Mouse (Mus musculus) neural tube, embryonic 11.5 days (tissue): ENCODE measurements around the gene Dennd6b. TPM values are rescaled to one million over a fixed set of nuclear protein-coding genes. Genes with fewer than 3 reads are reported as not detected.

Experiments used
- ATAC-seq: fragments of 200-750 bp; cut with Nextera tagmentation; 2 replicates; pipeline ENCODE4 v1.8.0; 2017; ENCODE audit warnings: moderate number of reproducible peaks, mild to moderate bottlenecking, moderate TSS enrichment, moderate library complexity; ENCODE audit not compliant: insufficient read depth, low FRiP score, low TSS enrichment
- DNase-seq: peaks from one replicate; pipeline ENCODE4 v3.0.0-alpha.2; 2015; ENCODE audit warnings: low spot score
- H3K27ac ChIP-seq: fragments of 300-500 bp; sonication (generic); 2 replicates; pipeline ENCODE4 v1.5.1; 2014; ENCODE audit warnings: low read depth, mild to moderate bottlenecking, low read length
- H3K27me3 ChIP-seq: fragments of 300-500 bp; sonication (generic); 2 replicates; pipeline ENCODE4 v1.6.1; 2014; ENCODE audit warnings: mild to moderate bottlenecking, low read length, mixed read lengths; ENCODE audit not compliant: control insufficient read depth, insufficient read depth
- H3K36me3 ChIP-seq: fragments of 300-500 bp; sonication (generic); 2 replicates; pipeline ENCODE4 v1.6.1; 2014; ENCODE audit warnings: mild to moderate bottlenecking, low read length, moderate library complexity, mixed read lengths; ENCODE audit not compliant: control insufficient read depth, insufficient read depth
- H3K4me1 ChIP-seq: fragments of 300-500 bp; sonication (generic); 2 replicates; pipeline ENCODE4 v1.6.1; 2014; ENCODE audit warnings: low read length, mixed read lengths; ENCODE audit not compliant: control insufficient read depth, insufficient read depth
- H3K4me2 ChIP-seq: fragments of 300-500 bp; sonication (generic); 2 replicates; pipeline ENCODE4 v1.6.1; 2014; ENCODE audit warnings: low read depth, mild to moderate bottlenecking, moderate library complexity
- H3K4me3 ChIP-seq: fragments of 300-500 bp; sonication (generic); 2 replicates; pipeline ENCODE4 v1.5.1; 2014; ENCODE audit warnings: low read depth, low read length
- H3K9ac ChIP-seq: fragments of 300-500 bp; sonication (generic); 2 replicates; pipeline ENCODE4 v1.6.1; 2014; ENCODE audit warnings: mild to moderate bottlenecking, low read length
- H3K9me3 ChIP-seq: fragments of 300-500 bp; sonication (generic); 2 replicates; pipeline ENCODE4 v1.6.1; 2016; ENCODE audit warnings: low read length; ENCODE audit not compliant: control insufficient read depth
- WGBS: fragments of 180-500 bp; shearing (Covaris S2); extraction: QIAGEN DNeasy Blood & Tissue Kit; methylation state at CpG from one replicate; pipeline ENCODE4 v1.1.7; 2014; 5-methylcytosine and 5-hydroxymethylcytosine counted together
- polyA plus RNA-seq: library from polyadenylated mRNA; unstranded; fragments of >200 nt; fragmentation: Nextera tagmentation; extraction: Ambion mirVana; gene quantifications from 2 replicates; pipeline ENCODE4 v1.2.1, GENCODE M21; 2014

The Dennd6b gene
- polyA plus RNA-seq, 1 experiment from 2014 or later = 33.6 TPM

DNA sequence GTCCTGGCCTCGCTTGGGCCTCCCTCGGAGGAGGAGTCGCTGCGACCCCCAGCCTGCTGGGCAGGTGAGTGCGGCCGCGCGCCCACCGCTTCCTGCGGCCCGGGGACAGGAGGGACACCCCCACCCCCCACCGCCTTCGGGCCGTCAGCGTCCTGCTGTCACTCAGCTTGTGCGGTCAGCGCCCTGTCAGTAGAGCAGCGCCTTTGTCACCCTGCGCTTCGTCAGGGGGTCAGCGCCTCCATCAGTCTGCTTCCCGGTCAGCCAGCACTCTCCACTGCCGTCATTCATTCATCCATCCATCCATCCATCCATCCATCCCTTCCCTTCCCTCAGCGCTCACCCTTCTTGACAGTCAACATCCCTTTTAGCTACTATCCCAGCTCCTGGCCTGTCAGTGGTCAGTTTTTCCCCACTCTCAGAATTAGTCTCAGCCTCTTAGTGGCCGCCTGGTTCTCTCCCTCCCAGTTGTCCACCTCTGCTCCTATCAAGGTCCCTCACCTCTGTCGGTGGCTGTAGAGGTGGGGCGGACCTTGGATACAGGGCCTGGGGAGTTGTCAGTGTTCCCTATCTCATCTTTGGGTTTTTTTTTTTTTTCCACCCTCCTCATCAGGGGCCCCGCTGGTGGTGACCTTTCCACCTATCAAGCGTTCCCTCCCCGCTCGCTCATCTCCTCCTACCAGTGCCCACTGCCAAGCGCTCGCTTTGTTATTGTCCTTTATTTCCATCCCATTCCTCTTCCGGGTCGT lies 15.6 kb upstream of the Dennd6b start:
- H3K9ac ChIP-seq = peak overlapping the region; percentile 98
- ATAC-seq (peak; percentile 58; the same call in 1 of the 2 replicates), DNase-seq (peak; percentile 20)
- H3K4me2 ChIP-seq = peak overlapping the region; percentile 81
- H3K27me3 ChIP-seq = no peaks in the 10 kb centered on the region
- H3K36me3 ChIP-seq = peaks cover 6% of the 10 kb centered on the region
- H3K4me3 ChIP-seq = peak overlapping the region; percentile 95
- no peaks in the 10 kb centered on the region for H3K9me3 ChIP-seq
- peaks cover 6% of the 10 kb centered on the region; the same call in 1 of the 2 replicates for H3K4me1 ChIP-seq
- WGBS = 1% methylated on average over 33 of the region's 35 CpGs
- peak overlapping the region; percentile 94 for H3K27ac ChIP-seq

DNA sequence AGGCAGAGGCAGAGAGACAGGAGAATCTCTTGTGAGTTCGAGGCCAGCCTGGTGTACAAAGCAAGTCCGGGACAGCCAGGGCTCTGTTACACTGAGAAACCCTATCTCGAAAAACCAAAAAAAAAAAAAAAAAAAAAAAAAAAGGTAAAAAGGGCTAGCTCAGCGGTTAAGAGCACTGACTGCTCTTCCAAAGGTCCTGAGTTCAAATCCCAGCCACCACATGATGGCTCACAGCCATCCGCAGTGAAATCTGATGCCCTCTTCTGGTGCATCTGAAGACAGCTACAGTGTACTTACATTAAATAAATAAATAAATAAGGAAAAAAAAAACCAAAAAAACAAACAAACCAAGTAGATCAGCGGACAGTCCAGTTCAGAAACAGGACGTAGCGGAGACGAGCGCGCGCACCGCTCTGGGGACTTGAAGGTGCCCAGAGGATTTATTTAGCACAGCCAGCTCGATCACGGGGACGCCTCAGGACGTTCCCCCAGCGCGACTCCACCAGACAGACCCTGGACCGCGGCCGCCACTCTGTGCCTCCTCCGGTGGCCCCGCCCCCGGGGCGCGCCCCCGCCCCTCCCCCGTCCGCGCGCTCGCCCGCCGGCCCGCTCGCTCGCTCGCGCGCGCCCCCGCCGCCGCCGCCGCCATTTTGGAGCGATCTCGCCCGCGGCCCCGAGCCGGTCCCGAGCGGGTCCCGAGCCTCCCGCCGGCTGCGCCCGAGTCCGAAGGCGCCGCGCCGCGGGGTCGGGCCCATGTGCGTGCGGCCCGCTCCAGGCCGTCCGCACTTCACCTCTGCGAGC lies 14.8 kb upstream of the Dennd6b start, which contains the start of gene Ppp6r2:
Gene Ppp6r2, plus strand, starts transcription at position 639 of the 801 bp plus-strand sequence.
- WGBS = 5% methylated on average over 35 of the region's 73 CpGs
- ATAC-seq = peak; percentile 87
- peaks cover 2% of the 10 kb centered on the region; the same call in 1 of the 2 replicates for H3K36me3 ChIP-seq

DNA sequence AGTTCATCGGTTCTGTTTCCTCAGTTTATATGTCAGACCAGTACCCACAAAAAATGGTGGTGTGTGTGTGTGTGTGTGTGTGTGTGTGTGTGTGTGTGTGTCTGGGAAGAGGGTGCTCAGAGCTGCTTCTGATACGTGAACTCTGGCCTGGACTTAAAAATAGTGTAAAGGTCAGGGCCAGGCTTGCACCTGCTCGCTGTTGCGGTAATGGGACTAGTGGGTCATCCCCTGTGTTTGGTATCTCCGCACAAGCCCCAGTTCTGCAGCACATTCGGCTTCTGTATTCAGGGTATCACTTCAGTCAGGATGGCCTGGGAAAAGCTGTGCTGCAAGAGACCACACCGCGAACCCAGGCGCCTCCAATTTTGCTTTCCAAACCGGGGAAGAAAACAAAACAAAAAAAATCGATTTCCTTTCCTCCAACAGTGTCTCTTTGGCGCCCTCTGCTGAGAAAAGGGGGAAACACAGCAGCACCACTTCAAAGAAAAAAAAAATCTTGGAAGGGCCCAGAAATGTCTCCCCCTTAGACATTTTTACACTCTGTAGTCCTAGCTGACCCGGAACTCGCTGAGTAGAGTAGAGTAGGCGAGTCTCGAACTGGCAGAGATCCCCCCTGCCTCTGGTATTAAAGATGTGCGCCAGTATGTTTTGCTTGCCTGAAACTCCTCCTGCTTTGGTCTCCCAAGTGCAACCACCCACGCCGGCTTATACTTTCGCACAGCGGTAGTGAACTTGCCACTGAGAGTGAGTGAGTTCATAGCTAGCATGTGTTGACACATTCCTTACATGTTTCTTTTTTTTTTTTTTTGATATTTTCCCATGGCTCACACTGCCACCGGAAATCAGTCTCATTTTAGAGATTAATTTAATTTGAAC lies 13.8 kb upstream of the Dennd6b start:
- WGBS = 25% methylated on average over 22 of the region's 22 CpGs
- Histone ChIP-seq H3K27me3 (no peaks in the 10 kb centered on the region), H3K4me2 (peak overlapping the region; percentile 47), H3K4me3 (peak overlapping the region; percentile 22; the same call in 1 of the 2 replicates), H3K9me3 (no peaks in the 10 kb centered on the region), H3K27ac (no peak overlapping the region), H3K9ac (peak overlapping the region; percentile 48; the same call in 1 of the 2 replicates), H3K4me1 (peaks cover 6% of the 10 kb centered on the region; the same call in 1 of the 2 replicates), H3K36me3 (no peaks in the 10 kb centered on the region)
- DNase-seq (peak; percentile 88), ATAC-seq (no peak)

More for the DNA sequence above, 14.8 kb upstream of the Dennd6b start, which contains the start of gene Ppp6r2:
- peak; percentile 86 for DNase-seq
- peak within 1 kb of the TSS; percentile 94 for H3K27ac ChIP-seq
- H3K27me3 ChIP-seq = no peaks in the 10 kb centered on the region
- peaks cover 6% of the 10 kb centered on the region; the same call in 1 of the 2 replicates for H3K4me1 ChIP-seq
- peak within 1 kb of the TSS; percentile 95 for H3K4me3 ChIP-seq
- H3K9me3 ChIP-seq = no peaks in the 10 kb centered on the region
- peak within 1 kb of the TSS; percentile 81 for H3K4me2 ChIP-seq
- peak within 1 kb of the TSS; percentile 98 for H3K9ac ChIP-seq

DNA sequence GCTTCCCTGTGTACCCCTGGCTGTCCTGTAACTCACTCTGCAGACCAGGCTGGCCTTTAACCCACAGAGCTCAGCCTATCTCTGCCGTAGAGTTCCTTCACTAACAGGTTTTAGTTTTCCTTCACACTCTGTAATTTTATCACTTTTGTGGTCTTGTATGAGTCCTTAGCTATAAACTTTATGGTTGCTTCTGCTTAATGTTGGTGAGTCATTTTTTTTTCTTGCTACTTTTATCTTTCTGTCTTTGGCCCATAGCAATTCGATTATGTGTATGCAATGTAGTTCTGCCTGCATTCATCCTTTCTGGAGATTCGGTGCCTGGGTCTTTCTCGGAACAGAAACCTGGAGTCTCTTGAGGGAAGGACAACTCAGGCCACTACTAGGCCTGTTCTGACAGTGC lies 11.2 kb upstream of the Dennd6b start:
- H3K36me3 ChIP-seq = no peaks in the 10 kb centered on the region
- DNase-seq (no peak), ATAC-seq (no peak)
- H3K9me3 ChIP-seq = no peaks in the 10 kb centered on the region
- no peak overlapping the region for H3K4me3 ChIP-seq
- no peak overlapping the region for H3K9ac ChIP-seq
- H3K27ac ChIP-seq = no peak overlapping the region
- 94% methylated on average over 4 of the region's 4 CpGs for WGBS
- no peak overlapping the region for H3K4me2 ChIP-seq
- H3K27me3 ChIP-seq = no peaks in the 10 kb centered on the region
- H3K4me1 ChIP-seq = peaks cover under 1% of the 10 kb centered on the region; the same call in 1 of the 2 replicates

DNA sequence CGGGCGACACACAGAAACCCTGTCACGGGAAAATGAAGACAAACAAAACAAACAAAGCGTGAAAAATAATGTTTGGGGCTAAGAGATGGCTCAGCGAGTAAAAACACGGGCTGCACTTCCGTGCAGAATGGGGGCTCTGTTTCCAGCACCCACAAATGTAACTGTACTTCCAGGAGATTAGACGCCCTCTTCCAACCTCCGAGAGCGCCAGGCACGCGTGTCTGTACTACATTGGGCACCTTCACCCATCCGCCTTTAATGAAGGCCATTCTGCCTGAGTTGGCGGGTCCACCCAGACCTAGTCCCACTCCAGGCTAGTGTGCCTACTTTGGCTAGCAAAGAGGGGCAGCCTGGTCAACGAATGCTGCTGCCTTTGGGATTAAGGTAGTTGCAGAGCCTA lies 760 bp upstream of the Dennd6b start:
- H3K27me3 ChIP-seq = no peaks in the 10 kb centered on the region
- peak overlapping the region; percentile 86 for H3K4me3 ChIP-seq
- H3K27ac ChIP-seq = no peak overlapping the region
- no peak for ATAC-seq
- 73% methylated on average over 15 of the region's 15 CpGs for WGBS
- peaks cover 6% of the 10 kb centered on the region for H3K4me1 ChIP-seq
- H3K4me2 ChIP-seq = peak overlapping the region; percentile 51
- no peaks in the 10 kb centered on the region for H3K9me3 ChIP-seq
- no peak for DNase-seq
- no peaks in the 10 kb centered on the region for H3K36me3 ChIP-seq
- H3K9ac ChIP-seq = peak overlapping the region; percentile 94

DNA sequence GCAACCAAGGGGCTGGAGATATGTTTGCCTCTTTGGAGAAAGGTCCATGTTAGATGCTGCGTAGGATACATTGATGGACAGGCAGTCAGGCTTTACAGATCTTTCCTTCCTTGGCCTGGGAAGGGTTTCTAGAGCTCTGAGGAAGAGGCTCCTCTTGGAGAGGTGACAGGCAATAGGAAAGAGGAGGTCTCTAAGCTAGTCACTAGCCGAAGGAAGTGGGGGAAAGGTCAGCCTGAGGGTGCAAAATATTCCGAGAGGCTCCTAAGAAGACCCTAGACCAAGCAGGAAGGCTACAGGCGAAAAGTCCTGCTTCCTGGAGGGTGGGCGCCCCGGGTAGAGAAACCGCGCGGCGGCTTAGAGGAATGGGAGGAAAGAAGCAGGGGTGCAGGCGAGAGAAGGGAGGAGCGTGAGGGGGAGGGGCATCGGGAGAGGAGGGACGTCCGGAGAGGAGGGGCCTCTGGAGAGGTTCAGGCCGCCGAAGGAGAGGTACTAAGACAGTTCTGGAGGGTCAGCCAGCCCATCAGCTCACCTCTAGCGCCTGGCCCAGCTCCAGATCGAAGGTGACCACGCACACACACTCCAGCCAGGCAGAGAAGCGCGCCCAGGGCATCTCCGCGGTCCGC lies 495 bp downstream of the Dennd6b start:
- Histone ChIP-seq H3K36me3 (no peaks in the 10 kb centered on the region), H3K9me3 (no peaks in the 10 kb centered on the region), H3K4me2 (peak overlapping the region; percentile 51), H3K27ac (peak overlapping the region; percentile 94), H3K4me3 (peak overlapping the region; percentile 86), H3K9ac (peak overlapping the region; percentile 94), H3K27me3 (no peaks in the 10 kb centered on the region), H3K4me1 (peaks cover 6% of the 10 kb centered on the region)
- ATAC-seq (peak; percentile 89), DNase-seq (peak; percentile 87)
- WGBS = under 1% methylated on average over 25 of the region's 25 CpGs

DNA sequence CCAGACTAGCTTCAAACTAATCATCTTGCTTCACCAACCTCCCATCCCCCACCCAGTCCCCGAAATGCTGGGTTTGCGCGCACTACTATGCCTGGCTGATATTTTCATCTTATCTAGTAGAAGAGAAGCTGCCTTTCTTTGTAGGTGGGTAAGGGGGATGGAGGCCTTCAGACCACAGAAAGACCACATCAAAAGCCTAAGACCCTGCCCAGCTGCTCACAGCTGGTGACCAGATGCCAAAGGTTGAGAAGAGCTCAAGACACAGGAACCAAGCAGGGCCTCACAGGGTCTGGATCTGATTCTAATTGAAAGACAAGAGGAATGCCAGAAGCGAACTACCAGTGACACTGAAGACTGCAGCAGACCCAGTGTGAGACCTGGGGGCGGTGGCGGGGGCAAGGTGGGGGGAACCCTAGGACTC lies 1.0 kb downstream of the Dennd6b start:
- WGBS = 27% methylated on average over 6 of the region's 6 CpGs
- Histone ChIP-seq H3K36me3 (no peaks in the 10 kb centered on the region), H3K9me3 (no peaks in the 10 kb centered on the region), H3K4me2 (peak overlapping the region; percentile 51), H3K27ac (peak overlapping the region; percentile 94), H3K9ac (peak overlapping the region; percentile 94), H3K4me1 (peaks cover 6% of the 10 kb centered on the region), H3K4me3 (peak overlapping the region; percentile 86), H3K27me3 (no peaks in the 10 kb centered on the region)
- no peak for ATAC-seq
- peak; percentile 41 for DNase-seq

DNA sequence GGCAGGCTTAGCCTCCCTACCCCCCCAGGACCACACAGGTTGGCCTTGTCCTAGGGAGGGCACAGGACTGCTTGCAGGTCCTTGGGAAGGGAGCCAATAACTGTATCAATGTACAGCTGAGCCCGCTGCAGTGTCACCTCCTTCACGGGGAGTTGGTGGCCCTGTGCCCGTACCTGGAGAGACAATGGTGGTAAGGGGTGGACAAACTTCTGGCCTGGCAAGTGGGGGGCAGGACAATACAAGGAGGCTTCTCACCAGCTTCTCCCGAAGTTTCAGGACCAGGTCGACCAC lies 11.4 kb downstream of the Dennd6b start:
- Histone ChIP-seq H3K9me3 (no peaks in the 10 kb centered on the region), H3K9ac (no peak overlapping the region), H3K4me1 (peaks cover 8% of the 10 kb centered on the region), H3K4me3 (no peak overlapping the region), H3K36me3 (peaks cover 6% of the 10 kb centered on the region; the same call in 1 of the 2 replicates), H3K27ac (no peak overlapping the region), H3K27me3 (no peaks in the 10 kb centered on the region), H3K4me2 (no peak overlapping the region)
- 90% methylated on average over 5 of the region's 5 CpGs for WGBS
- no peak for DNase-seq
- no peak for ATAC-seq
